Mouse (Mus musculus): ENCODE data around the gene Tfr2. TPM values are rescaled to one million over a fixed set of nuclear protein-coding genes. Genes with fewer than 3 reads are reported as not detected.

Tfr2 gene
- polyA plus RNA-seq, 2 experiments from 2014 or later: 0.60 to 0.79 TPM

DNA sequence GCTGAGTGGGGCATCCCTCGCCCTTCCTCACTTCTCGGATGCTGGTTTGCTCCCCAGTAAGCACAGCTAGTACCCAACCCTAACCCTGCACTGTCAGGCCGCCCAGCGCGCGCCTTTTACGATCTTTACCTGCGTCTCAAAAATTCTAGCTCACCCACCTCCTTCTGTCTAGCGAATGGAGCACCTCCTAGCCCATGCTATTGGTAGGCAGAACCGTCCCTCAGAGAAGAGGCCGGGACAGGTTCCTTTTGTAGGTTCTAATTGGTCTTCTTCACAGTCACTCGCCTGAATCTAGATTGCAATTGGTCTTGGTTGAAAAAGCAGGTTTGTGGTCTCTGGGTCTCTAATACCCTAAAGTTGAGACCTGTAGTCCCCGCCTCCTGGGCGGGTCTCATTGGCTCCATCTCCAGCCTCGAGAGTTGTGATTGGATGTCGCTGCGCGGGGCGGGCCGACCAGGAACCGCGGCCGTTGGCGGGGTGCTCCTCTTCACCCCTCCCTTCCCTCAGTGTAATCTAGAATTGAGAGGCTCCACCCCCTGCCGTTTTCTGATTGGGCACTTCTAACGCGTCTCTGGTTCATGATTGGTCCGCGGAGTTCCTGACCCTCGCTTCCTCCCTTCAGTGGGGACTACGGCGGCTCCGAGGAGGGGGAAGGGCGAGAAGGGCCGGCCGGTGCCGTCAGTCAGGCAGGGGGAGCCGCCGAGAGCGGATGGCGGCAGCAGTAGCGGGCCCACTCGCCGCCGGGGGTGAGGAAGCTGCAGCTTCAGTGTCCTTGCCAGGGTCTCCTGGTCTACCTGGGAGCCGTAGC, 59.1 kb downstream of the Tfr2 start, which contains the start of the genes Fbxo24, Lrch4 and Gm20605:
TSS of gene Fbxo24 (minus strand) at position 505 of the 808 bp plus-strand sequence.
TSS of gene Lrch4 (plus strand) at position 624 of the 808 bp plus-strand sequence.
TSS of gene Gm20605 (plus strand) at position 678 of the 808 bp plus-strand sequence.
- ATAC-seq: peak; percentile 77

DNA sequence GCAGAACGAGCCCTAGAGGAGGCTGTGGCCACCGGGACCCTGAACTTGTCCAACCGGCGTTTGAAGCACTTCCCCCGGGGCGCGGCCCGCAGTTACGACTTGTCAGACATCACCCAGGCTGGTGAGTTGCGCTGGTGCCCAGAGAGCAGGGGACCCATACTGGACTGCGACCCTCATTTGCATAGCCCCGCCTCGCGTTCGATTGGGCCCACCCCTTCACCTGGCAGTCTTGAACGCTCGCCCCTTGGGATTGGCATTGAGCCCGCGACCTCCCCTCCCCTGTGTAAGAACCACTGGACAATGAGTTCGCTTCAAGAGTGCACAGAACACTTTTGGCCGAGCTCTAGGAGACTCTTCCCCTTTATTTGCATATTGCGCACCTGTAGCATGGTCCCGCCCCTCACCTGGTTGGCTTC, 59.7 kb downstream of the Tfr2 start:
- no peak for ATAC-seq

GRCm38 (mm10) chr5:137629906-137630545, 60.4 kb downstream of the Tfr2 start:
- no peak for ATAC-seq

GRCm38 (mm10) chr5:137630602-137631001, 61.0 kb downstream of the Tfr2 start:
- no peak for ATAC-seq

- ATAC-seq: peak; percentile 52
Measured at GRCm38 (mm10) chr5:137631171-137631570, 61.5 kb downstream of the Tfr2 start.

- ATAC-seq: no peak
Measured at GRCm38 (mm10) chr5:137631591-137631990, 62.0 kb downstream of the Tfr2 start.

DNA sequence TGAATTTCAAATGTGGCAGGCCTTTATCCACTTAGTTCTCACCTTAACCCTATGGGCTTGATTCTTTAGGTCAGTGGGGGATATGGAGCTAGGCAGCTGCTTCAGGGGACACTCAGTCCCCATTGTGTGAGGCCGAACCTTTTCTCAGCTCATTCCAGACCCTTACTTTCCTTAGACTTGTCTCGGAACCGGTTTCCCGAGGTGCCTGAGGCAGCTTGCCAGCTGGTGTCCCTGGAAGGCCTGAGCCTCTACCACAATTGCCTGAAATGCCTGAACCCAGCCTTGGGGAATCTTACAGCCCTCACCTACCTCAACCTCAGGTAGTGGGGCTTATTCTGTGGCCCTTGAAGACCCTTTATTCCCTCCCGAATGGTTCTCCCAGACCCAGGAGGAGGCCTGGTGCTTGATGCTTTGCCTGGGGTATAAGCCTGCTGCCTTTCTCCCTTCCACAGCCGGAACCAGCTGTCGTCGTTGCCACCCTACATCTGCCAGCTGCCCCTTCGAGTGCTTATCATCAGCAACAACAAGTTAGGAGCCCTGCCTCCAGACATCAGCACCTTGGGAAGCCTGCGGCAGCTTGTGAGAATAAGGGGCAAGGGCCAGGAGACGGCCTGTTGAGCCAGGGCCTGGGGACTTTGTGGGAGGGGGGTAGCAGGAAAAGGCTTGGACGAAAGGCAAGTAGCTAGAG, 63.9 kb downstream of the Tfr2 start:
- ATAC-seq: no peak

Other genes starting within 250 kb of the Tfr2 start
- 10 to 100 TPM in 1 of 2 experiments, 1 to 10 TPM in 1; 7.8 to 10.1 TPM for gene Slc12a9, start 236.2 kb upstream of the Tfr2 start, polyA plus RNA-seq (2017; shearing (Covaris generic))
- not detected for gene Ephb4, start 219.7 kb upstream of the Tfr2 start, polyA plus RNA-seq (2017; shearing (Covaris generic))
- gene Zan, start 92.8 kb upstream of the Tfr2 start, polyA plus RNA-seq (2017; shearing (Covaris generic)): under 1 TPM; 0.11 to 0.21 TPM
- gene Pop7, start 67.3 kb upstream of the Tfr2 start, polyA plus RNA-seq (2017; shearing (Covaris generic)): 10 to 100 TPM; 60.7 to 66.2 TPM
- gene Gigyf1, start 51.3 kb upstream of the Tfr2 start, polyA plus RNA-seq (2017; shearing (Covaris generic)): 10 to 100 TPM; 18.5 to 22.6 TPM
- not detected for gene Epo, start 36.6 kb upstream of the Tfr2 start, polyA plus RNA-seq (2017; shearing (Covaris generic))
- 10 to 100 TPM; 73.0 to 82.7 TPM for gene Gnb2, start 36.3 kb upstream of the Tfr2 start, polyA plus RNA-seq (2017; shearing (Covaris generic))
- not detected for gene Actl6b, start 16.3 kb upstream of the Tfr2 start, polyA plus RNA-seq (2017; shearing (Covaris generic))
- 10 to 100 TPM; 33.2 to 38.8 TPM for gene Mospd3, start 31.2 kb downstream of the Tfr2 start, polyA plus RNA-seq (2017; shearing (Covaris generic))
- under 1 TPM in 1 of 2 experiments, not detected in 1; 0.53 TPM for gene Pcolce, start 43.9 kb downstream of the Tfr2 start, polyA plus RNA-seq (2017; shearing (Covaris generic))
- gene Fbxo24, start 59.2 kb downstream of the Tfr2 start, polyA plus RNA-seq (2017; shearing (Covaris generic)): under 1 TPM in 1 of 2 experiments, not detected in 1; 0.33 TPM
- 10 to 100 TPM; 61.6 to 68.6 TPM for gene Lrch4, start 59.3 kb downstream of the Tfr2 start, polyA plus RNA-seq (2017; shearing (Covaris generic))
- 10 to 100 TPM in 1 of 2 experiments, 1 to 10 TPM in 1; 8.1 to 10.2 TPM for gene Gm20605, start 59.3 kb downstream of the Tfr2 start, polyA plus RNA-seq (2017; shearing (Covaris generic))
- 10 to 100 TPM; 30.0 to 32.3 TPM for gene Sap25, start 71.5 kb downstream of the Tfr2 start, polyA plus RNA-seq (2017; shearing (Covaris generic))
- gene Irs3, start 75.9 kb downstream of the Tfr2 start, polyA plus RNA-seq (2017; shearing (Covaris generic)): not detected
- 10 to 100 TPM; 15.8 to 20.1 TPM for gene Agfg2, start 114.9 kb downstream of the Tfr2 start, polyA plus RNA-seq (2017; shearing (Covaris generic))
- gene Nyap1, start 171.8 kb downstream of the Tfr2 start, polyA plus RNA-seq (2017; shearing (Covaris generic)): under 1 TPM in 1 of 2 experiments, not detected in 1; 0.19 TPM
- gene Tsc22d4, start 175.9 kb downstream of the Tfr2 start, polyA plus RNA-seq (2017; shearing (Covaris generic)): 10 to 100 TPM; 62.9 to 82.3 TPM
- 1 to 10 TPM; 7.2 to 8.8 TPM for gene Ppp1r35, start 209.0 kb downstream of the Tfr2 start, polyA plus RNA-seq (2017; shearing (Covaris generic))
- gene Mepce, start 217.8 kb downstream of the Tfr2 start, polyA plus RNA-seq (2017; shearing (Covaris generic)): 10 to 100 TPM; 22.4 to 26.9 TPM
- 10 to 100 TPM in 1 of 2 experiments, 1 to 10 TPM in 1; 5.9 to 10.9 TPM for gene Zcwpw1, start 218.0 kb downstream of the Tfr2 start, polyA plus RNA-seq (2017; shearing (Covaris generic))

All from activated CD4-positive, CD25-positive, alpha-beta regulatory T cell, adult 4 months (primary cell).